Mouse (Mus musculus): ENCODE measurements around the gene Hsdl1. TPM values are rescaled to one million over a fixed set of nuclear protein-coding genes. Genes with fewer than 3 reads are reported as not detected.
A peak's percentile ranks its signal among the peaks of the same experiment; 100 is the strongest.

Hsdl1 gene
- polyA plus RNA-seq, 1 experiment from 2014 or later: 40.8 TPM

DNA sequence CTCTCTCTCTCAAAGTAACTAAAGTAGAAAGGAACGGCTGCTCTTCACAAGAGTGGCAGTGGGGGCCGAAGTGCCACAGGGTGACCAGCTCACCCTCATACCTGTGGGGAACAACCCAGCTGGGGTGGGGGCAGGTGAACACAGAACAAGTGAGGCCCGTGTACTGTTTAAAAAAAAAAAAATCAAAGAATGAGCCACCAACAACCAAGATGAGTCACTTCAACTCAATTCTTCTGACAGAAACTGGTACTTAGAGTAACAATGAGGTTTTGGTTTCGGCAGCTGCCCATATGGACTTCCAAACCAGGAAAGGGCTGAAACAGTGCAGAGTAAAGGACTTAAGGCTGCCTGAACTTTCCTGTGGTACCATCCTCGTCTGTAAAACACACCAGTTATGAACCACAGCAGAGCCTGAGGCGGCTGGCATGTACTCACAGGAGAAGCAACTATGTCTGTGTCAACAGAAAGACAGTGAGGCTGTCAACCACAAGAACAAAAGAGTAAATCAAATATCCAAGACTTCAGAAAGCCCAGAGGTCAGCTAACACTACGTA is 26.3 kb downstream of the Hsdl1 start:
- peaks cover 2 to 7% of the 10 kb centered on the region in 2 experiments; a peak in 3 of 4 replicates for H3K4me1 ChIP-seq (ENCODE audit: control insufficient read depth in 2 of 2, insufficient read depth in 2 of 2, low read length in 2 of 2)
- ATAC-seq (ENCODE audit: insufficient number of reproducible peaks, insufficient read depth, low FRiP score, low read depth): no peak
- H3K27ac ChIP-seq (replicated peaks in 1 of 2; ENCODE audit: control insufficient read depth in 1 of 2, insufficient read depth in 1 of 2, low read depth in 2 of 2, low read length in 2 of 2): no peak overlapping the region
- H3K4me3 ChIP-seq (ENCODE audit: control insufficient read depth in 1 of 2, insufficient read depth in 1 of 2, low read depth in 1 of 2, low read length in 2 of 2): no peak overlapping the region
- H3K9me3 ChIP-seq (ENCODE audit: control insufficient read depth, low read length): no peaks in the 10 kb centered on the region
- H3K9ac ChIP-seq (ENCODE audit: low read length): no peak overlapping the region
- peaks cover 38% of the 10 kb centered on the region for H3K36me3 ChIP-seq (ENCODE audit: control insufficient read depth, insufficient read depth, low read length)
- H3K27me3 ChIP-seq (ENCODE audit: control insufficient read depth, insufficient read depth, low read length): no peaks in the 10 kb centered on the region
- 73% methylated on average over 7 of the region's 7 CpGs for WGBS
- no peak overlapping the region for H3K4me2 ChIP-seq (ENCODE audit: low read length)

DNA sequence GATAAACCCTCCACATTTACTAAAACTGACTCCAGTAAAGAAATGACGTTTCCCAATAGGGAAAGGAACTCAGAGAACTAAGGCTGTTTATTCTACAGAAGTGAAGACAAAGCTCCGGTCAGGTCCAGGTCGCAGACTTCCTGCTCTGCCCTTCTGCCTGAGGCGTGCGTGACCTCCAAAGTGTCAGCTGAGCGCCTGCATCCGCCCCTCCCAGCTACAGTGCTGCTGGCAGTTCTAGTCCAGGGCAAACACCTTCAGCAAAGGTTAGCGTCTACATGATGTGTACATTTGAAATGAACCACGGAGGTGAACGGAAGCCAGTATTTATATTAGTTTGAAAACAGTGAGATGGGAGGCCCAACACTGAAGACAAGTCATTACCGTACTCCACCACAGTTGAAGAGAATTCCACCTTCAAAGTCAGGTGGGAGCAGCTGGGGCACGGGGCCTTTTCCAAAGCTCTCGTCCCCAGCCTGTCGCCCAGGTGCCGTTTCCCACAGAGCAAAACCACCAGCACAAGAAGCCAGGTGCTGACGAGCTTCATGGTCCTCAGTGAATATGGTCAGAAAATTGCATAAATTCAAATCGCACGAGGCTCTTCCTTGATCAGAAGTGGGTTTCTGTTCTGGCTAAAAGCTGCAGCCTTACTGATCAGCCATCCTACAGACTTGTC is 27.8 kb downstream of the Hsdl1 start:
- H3K4me1 ChIP-seq (ENCODE audit: control insufficient read depth in 2 of 2, insufficient read depth in 2 of 2, low read length in 2 of 2): peaks cover 0 to 2% of the 10 kb centered on the region in 2 experiments; a peak in 1 of 4 replicates
- H3K9ac ChIP-seq (ENCODE audit: low read length): no peak overlapping the region
- peaks cover 52% of the 10 kb centered on the region for H3K36me3 ChIP-seq (ENCODE audit: control insufficient read depth, insufficient read depth, low read length)
- no peak overlapping the region for H3K27ac ChIP-seq (replicated peaks in 1 of 2; ENCODE audit: control insufficient read depth in 1 of 2, insufficient read depth in 1 of 2, low read depth in 2 of 2, low read length in 2 of 2)
- H3K4me3 ChIP-seq (ENCODE audit: control insufficient read depth in 1 of 2, insufficient read depth in 1 of 2, low read depth in 1 of 2, low read length in 2 of 2): no peak overlapping the region
- no peak overlapping the region for H3K4me2 ChIP-seq (ENCODE audit: low read length)
- no peak for ATAC-seq (ENCODE audit: insufficient number of reproducible peaks, insufficient read depth, low FRiP score, low read depth)
- H3K27me3 ChIP-seq (ENCODE audit: control insufficient read depth, insufficient read depth, low read length): no peaks in the 10 kb centered on the region
- WGBS: 76% methylated on average over 18 of the region's 18 CpGs
- no peaks in the 10 kb centered on the region for H3K9me3 ChIP-seq (ENCODE audit: control insufficient read depth, low read length)

DNA sequence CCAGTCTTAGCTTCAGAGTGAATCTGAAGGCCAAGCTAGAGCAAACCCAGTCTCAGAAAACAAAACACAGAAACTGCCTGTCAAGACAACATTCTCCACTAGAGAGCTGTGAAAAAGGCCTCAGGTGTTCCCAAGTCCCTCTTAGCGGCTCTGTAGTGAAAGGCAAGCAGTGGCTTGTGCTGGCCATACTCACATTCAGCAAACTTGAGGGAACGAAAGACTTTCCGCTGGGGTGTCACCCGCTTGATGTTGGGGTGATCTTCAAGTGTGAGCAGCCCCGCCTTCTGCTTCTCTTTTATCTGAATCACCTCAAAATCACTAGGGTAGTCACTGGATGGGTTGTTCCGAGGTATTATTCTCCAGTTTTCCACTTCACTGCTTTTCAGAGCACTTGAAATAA is 29.2 kb downstream of the Hsdl1 start:
- Histone ChIP-seq H3K9me3 (ENCODE audit: control insufficient read depth, low read length) (no peaks in the 10 kb centered on the region), H3K4me1 (ENCODE audit: control insufficient read depth in 2 of 2, insufficient read depth in 2 of 2, low read length in 2 of 2) (no peaks in the 10 kb centered on the region), H3K4me3 (ENCODE audit: control insufficient read depth in 1 of 2, insufficient read depth in 1 of 2, low read depth in 1 of 2, low read length in 2 of 2) (no peak overlapping the region), H3K36me3 (ENCODE audit: control insufficient read depth, insufficient read depth, low read length) (peaks cover 66% of the 10 kb centered on the region), H3K4me2 (ENCODE audit: low read length) (no peak overlapping the region), H3K9ac (ENCODE audit: low read length) (no peak overlapping the region), H3K27ac (replicated peaks in 1 of 2; ENCODE audit: control insufficient read depth in 1 of 2, insufficient read depth in 1 of 2, low read depth in 2 of 2, low read length in 2 of 2) (no peak overlapping the region), H3K27me3 (ENCODE audit: control insufficient read depth, insufficient read depth, low read length) (no peaks in the 10 kb centered on the region)
- no peak for ATAC-seq (ENCODE audit: insufficient number of reproducible peaks, insufficient read depth, low FRiP score, low read depth)
- WGBS: 94% methylated on average over 6 of the region's 6 CpGs

DNA sequence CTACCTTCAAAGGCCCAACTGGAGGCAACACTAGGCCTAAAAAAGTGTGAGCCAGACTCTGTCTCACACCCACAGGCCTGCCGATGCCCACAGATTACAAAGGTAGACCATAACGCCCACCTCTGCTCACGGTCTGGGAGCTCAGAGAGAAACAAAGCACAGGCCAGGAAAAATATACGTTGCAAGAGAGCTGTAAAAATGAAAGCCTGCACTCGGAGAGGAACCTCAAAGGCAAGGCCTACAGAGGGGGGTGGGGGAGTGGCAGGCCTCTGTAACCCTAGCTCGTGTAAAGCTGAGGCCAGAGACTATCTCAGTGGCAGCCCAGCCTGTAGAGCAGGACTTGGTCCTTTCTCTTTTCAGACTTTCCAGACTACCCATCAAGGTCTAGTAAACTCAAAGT is 29.8 kb downstream of the Hsdl1 start:
- Histone ChIP-seq H3K4me1 (ENCODE audit: control insufficient read depth in 2 of 2, insufficient read depth in 2 of 2, low read length in 2 of 2) (no peaks in the 10 kb centered on the region), H3K9ac (ENCODE audit: low read length) (no peak overlapping the region), H3K4me2 (ENCODE audit: low read length) (no peak overlapping the region), H3K9me3 (ENCODE audit: control insufficient read depth, low read length) (no peaks in the 10 kb centered on the region), H3K27ac (replicated peaks in 1 of 2; ENCODE audit: control insufficient read depth in 1 of 2, insufficient read depth in 1 of 2, low read depth in 2 of 2, low read length in 2 of 2) (no peak overlapping the region), H3K27me3 (ENCODE audit: control insufficient read depth, insufficient read depth, low read length) (no peaks in the 10 kb centered on the region), H3K36me3 (ENCODE audit: control insufficient read depth, insufficient read depth, low read length) (peaks cover 72% of the 10 kb centered on the region), H3K4me3 (ENCODE audit: control insufficient read depth in 1 of 2, insufficient read depth in 1 of 2, low read depth in 1 of 2, low read length in 2 of 2) (no peak overlapping the region)
- WGBS: 74% methylated on average over 6 of the region's 6 CpGs
- ATAC-seq (ENCODE audit: insufficient number of reproducible peaks, insufficient read depth, low FRiP score, low read depth): no peak

DNA sequence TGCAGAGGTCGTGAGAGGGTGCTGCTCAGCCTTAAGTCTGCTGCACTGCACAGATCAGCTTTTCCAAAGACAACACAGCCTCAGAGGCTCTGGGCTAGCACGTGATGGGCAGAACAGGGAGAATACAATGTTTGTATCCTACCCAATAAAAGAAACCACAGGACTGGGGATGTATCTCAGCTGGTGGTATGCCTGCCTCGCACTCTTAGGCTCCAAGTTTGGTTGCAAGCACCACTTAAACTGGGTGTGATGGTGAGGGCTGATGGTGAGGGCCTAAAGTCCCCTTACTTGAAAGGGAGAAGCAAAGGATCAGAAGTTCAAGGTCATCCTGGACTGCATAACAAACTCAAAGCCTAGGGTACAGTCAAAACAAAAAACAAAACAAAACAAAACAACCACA is 30.4 kb downstream of the Hsdl1 start:
- H3K9ac ChIP-seq (ENCODE audit: low read length): no peak overlapping the region
- H3K27me3 ChIP-seq (ENCODE audit: control insufficient read depth, insufficient read depth, low read length): no peaks in the 10 kb centered on the region
- no peak overlapping the region for H3K4me2 ChIP-seq (ENCODE audit: low read length)
- WGBS: 77% methylated on average over 3 of the region's 3 CpGs
- no peak overlapping the region for H3K4me3 ChIP-seq (ENCODE audit: control insufficient read depth in 1 of 2, insufficient read depth in 1 of 2, low read depth in 1 of 2, low read length in 2 of 2)
- H3K27ac ChIP-seq (replicated peaks in 1 of 2; ENCODE audit: control insufficient read depth in 1 of 2, insufficient read depth in 1 of 2, low read depth in 2 of 2, low read length in 2 of 2): no peak overlapping the region
- ATAC-seq (ENCODE audit: insufficient number of reproducible peaks, insufficient read depth, low FRiP score, low read depth): no peak
- H3K36me3 ChIP-seq (ENCODE audit: control insufficient read depth, insufficient read depth, low read length): peaks cover 77% of the 10 kb centered on the region
- no peaks in the 10 kb centered on the region for H3K9me3 ChIP-seq (ENCODE audit: control insufficient read depth, low read length)
- no peaks in the 10 kb centered on the region for H3K4me1 ChIP-seq (ENCODE audit: control insufficient read depth in 2 of 2, insufficient read depth in 2 of 2, low read length in 2 of 2)

DNA sequence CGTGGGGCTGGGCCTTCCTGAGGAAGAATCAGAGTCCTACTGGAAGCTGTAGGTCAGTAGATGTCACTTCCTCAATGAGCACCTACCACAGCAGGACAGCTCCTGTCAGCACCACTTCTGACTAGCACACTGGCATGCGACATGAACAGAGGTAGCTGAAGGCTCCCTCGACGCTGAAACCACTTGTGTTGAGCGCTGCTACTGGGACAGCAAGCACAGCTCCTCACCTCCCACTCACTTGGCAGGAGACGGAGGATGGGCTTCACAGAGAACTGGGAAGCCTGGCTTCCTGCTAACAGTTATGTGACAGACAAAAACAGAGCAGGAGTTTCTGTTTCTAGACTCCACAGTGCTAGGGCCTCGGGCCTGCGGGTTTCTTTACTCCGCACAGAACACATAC is 43.0 kb downstream of the Hsdl1 start:
- H3K36me3 ChIP-seq (ENCODE audit: control insufficient read depth, insufficient read depth, low read length): peaks cover 99% of the 10 kb centered on the region
- H3K27ac ChIP-seq (replicated peaks in 1 of 2; ENCODE audit: control insufficient read depth in 1 of 2, insufficient read depth in 1 of 2, low read depth in 2 of 2, low read length in 2 of 2): peak overlapping the region in 1 of 2 experiments; percentile 41; a peak in 1 of 4 replicates
- no peak overlapping the region for H3K9ac ChIP-seq (ENCODE audit: low read length)
- 36% methylated on average over 9 of the region's 9 CpGs for WGBS
- no peak for ATAC-seq (ENCODE audit: insufficient number of reproducible peaks, insufficient read depth, low FRiP score, low read depth)
- H3K4me2 ChIP-seq (ENCODE audit: low read length): no peak overlapping the region
- H3K4me3 ChIP-seq (ENCODE audit: control insufficient read depth in 1 of 2, insufficient read depth in 1 of 2, low read depth in 1 of 2, low read length in 2 of 2): no peak overlapping the region
- no peaks in the 10 kb centered on the region for H3K9me3 ChIP-seq (ENCODE audit: control insufficient read depth, low read length)
- no peaks in the 10 kb centered on the region for H3K27me3 ChIP-seq (ENCODE audit: control insufficient read depth, insufficient read depth, low read length)
- H3K4me1 ChIP-seq (ENCODE audit: control insufficient read depth in 2 of 2, insufficient read depth in 2 of 2, low read length in 2 of 2): 0 out of 4 replicates have a peak, but pooled peaks cover 0 to 9% of the 10 kb centered on the region in 2 experiments

DNA sequence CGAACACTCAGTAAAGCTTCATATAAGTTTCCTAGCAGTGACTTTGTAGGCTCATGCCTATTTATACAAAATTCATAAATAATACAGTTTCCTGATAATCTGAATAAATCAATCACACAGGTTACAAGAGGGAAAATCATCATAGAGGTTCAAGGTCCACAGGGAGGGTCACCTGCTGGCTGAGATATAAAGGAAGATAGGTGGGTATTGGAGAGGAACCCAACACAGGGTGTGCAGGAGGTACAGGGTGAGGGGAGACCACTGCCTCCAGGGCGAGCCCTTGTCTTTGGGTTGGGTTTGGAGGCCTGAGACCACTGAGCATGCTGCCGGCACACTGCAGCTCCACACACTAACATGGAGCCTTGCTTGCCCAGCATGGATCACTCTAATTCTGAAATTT is 43.6 kb downstream of the Hsdl1 start:
- Histone ChIP-seq H3K4me2 (ENCODE audit: low read length) (no peak overlapping the region), H3K27me3 (ENCODE audit: control insufficient read depth, insufficient read depth, low read length) (no peaks in the 10 kb centered on the region), H3K4me1 (ENCODE audit: control insufficient read depth in 2 of 2, insufficient read depth in 2 of 2, low read length in 2 of 2) (0 out of 4 replicates have a peak, but pooled peaks cover 0 to 9% of the 10 kb centered on the region in 2 experiments), H3K4me3 (ENCODE audit: control insufficient read depth in 1 of 2, insufficient read depth in 1 of 2, low read depth in 1 of 2, low read length in 2 of 2) (no peak overlapping the region), H3K27ac (replicated peaks in 1 of 2; ENCODE audit: control insufficient read depth in 1 of 2, insufficient read depth in 1 of 2, low read depth in 2 of 2, low read length in 2 of 2) (0 out of 4 replicates have a peak overlapping the region, but pooled peaks of 1 of the 2 experiments have one; percentile 41), H3K9me3 (ENCODE audit: control insufficient read depth, low read length) (no peaks in the 10 kb centered on the region), H3K36me3 (ENCODE audit: control insufficient read depth, insufficient read depth, low read length) (peaks cover 99% of the 10 kb centered on the region), H3K9ac (ENCODE audit: low read length) (no peak overlapping the region)
- WGBS: 93% methylated on average over 3 of the region's 3 CpGs
- ATAC-seq (ENCODE audit: insufficient number of reproducible peaks, insufficient read depth, low FRiP score, low read depth): no peak

Data from heart, embryonic 14.5 days (tissue).